Mouse (Mus musculus) E14TG2a.4 (cell line): ENCODE measurements around the gene Josd2.

Source experiments
- CTCF ChIP-seq: conservative IDR thresholded peaks from 2 replicates; pipeline ENCODE4 v1.5.1; 2014; ENCODE audit warnings: low read length
- POU5F1 ChIP-seq: IDR thresholded peaks from 2 replicates; pipeline ENCODE4 v1.6.1; 2014; ENCODE audit warnings: low read length, borderline replicate concordance

DNA sequence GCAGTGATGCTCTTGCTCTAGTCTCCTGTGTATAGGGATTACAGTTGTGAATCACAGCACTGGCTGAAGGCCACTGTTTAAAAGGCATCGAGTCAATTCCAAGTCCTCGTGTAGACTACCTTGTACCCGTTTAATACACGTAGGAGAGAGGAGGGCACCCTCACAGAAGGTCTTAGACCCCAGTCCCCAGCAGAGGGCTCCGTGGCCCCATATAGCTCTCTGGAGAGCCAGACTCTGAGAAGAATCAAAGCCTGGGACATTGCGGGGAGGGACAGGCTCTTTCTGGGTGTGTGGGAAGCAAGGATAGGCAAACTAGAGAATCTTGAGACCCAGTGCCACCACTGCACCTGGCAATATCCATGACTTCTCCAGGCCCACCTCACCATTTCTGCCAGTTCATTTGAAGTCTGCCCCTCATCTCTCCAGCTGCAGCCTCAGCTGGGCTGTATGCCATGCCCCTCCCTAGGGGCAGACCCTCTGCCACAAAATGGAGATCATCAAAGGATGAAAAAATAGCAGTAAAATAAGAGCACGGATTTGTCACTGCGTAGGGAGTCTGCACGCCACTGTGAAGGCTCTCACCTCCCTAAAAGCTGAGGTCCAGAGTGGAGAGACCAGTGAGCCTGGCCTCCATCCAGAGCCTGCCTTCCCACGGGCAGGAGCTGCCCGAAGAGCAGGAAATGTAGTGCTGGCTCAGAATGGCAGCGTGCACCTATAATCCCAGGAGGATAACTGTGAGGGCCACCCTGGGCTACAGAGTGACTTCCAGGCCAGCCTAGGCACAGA, 21.5 kb upstream of the Josd2 start:
- no peak for TF ChIP-seq CTCF
- no peak for TF ChIP-seq POU5F1
